Mouse (Mus musculus): ENCODE data around the gene Serpinb12.

DNA sequence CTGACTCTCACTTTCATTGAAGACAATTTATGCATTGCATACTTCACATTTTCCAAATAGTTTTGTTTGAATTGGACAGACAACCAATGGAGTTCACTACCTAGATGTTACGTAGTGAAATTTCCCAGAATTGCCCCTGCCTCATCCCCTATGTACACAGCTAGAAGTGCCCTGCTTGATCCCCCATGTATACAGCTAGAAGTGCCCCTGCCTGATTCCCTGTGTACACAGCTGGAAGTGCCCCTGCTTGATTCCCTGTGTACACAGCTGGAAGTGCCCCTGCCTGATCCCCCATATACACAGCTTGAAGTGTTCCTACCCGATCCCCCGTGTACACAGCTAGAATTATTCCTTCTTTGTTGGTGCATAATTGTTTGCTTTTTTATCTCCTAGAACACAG lies 72.1 kb downstream of the Serpinb12 start:
- TF ChIP-seq TAL1 (IDR thresholded peaks at IDR 0.05; ENCODE audit: low read length) (no peak), GATA1 (IDR thresholded peaks at IDR 0.05; ENCODE audit: low read length) (no peak)
